Mouse (Mus musculus) hindbrain, embryonic 11.5 days (tissue): ENCODE results near the gene Trim44. TPM values are rescaled to one million over a fixed set of nuclear protein-coding genes. Genes with fewer than 3 reads are reported as not detected.

Experiments
- ATAC-seq: fragments of 200-750 bp; cut with Nextera tagmentation; 2 replicates; pipeline ENCODE4 v1.8.0; 2017; ENCODE audit warnings: mild to moderate bottlenecking, moderate TSS enrichment, moderate library complexity; ENCODE audit not compliant: low FRiP score
- DNase-seq: peaks from one replicate; pipeline ENCODE4 v3.0.0-alpha.2; 2015; ENCODE audit warnings: low spot score
- H3K27ac ChIP-seq: fragments of 300-500 bp; sonication (generic); 2 replicates; pipeline ENCODE4 v1.5.1; 2014; ENCODE audit warnings: mild to moderate bottlenecking, low read depth, low read length
- H3K27me3 ChIP-seq: fragments of 300-500 bp; sonication (generic); 2 replicates; pipeline ENCODE4 v1.6.1; 2014; ENCODE audit warnings: mild to moderate bottlenecking, low read length, moderate library complexity, mixed read lengths; ENCODE audit not compliant: control insufficient read depth, insufficient read depth
- H3K36me3 ChIP-seq: fragments of 300-500 bp; sonication (generic); 2 replicates; pipeline ENCODE4 v1.6.1; 2014; ENCODE audit warnings: mild to moderate bottlenecking, low read length, moderate library complexity, mixed read lengths; ENCODE audit not compliant: control insufficient read depth, insufficient read depth
- H3K4me1 ChIP-seq: fragments of 300-500 bp; sonication (generic); replicated peaks from 2 replicates; pipeline ENCODE4 v1.6.1; 2014; ENCODE audit warnings: low read length, mixed read lengths; ENCODE audit not compliant: control insufficient read depth, insufficient read depth
- H3K4me2 ChIP-seq: fragments of 300-500 bp; sonication (generic); replicated peaks from 2 replicates; pipeline ENCODE4 v1.6.1; 2014; ENCODE audit warnings: mild to moderate bottlenecking, low read depth, low read length
- H3K4me3 ChIP-seq: fragments of 300-500 bp; sonication (generic); 2 replicates; pipeline ENCODE4 v1.5.1; 2014; ENCODE audit warnings: low read depth, low read length
- H3K9ac ChIP-seq: fragments of 300-500 bp; sonication (generic); 2 replicates; pipeline ENCODE4 v1.6.1; 2014; ENCODE audit warnings: low read depth, low read length
- H3K9me3 ChIP-seq: fragments of 300-500 bp; sonication (generic); 2 replicates; pipeline ENCODE4 v1.6.1; 2016; ENCODE audit warnings: low read length; ENCODE audit not compliant: control insufficient read depth
- WGBS: fragments of 180-500 bp; shearing (Covaris S2); extraction: QIAGEN DNeasy Blood & Tissue Kit; methylation state at CpG from one replicate; pipeline ENCODE4 v1.1.7; 2014; 5-methylcytosine and 5-hydroxymethylcytosine counted together
- polyA plus RNA-seq: library from polyadenylated mRNA; unstranded; fragments of >200 nt; fragmentation: Nextera tagmentation; extraction: Ambion mirVana; gene quantifications from 2 replicates; pipeline ENCODE4 v1.2.1, GENCODE M21; 2014

Trim44 gene
- polyA plus RNA-seq, 1 experiment from 2014 or later, result 44.3 TPM

- Histone ChIP-seq H3K9me3 (no peaks in the 10 kb centered on the region), H3K9ac (peak overlapping the region; percentile 49; the same call in 1 of the 2 replicates), H3K27ac (no peak overlapping the region), H3K27me3 (no peaks in the 10 kb centered on the region), H3K4me2 (peak overlapping the region; percentile 91), H3K36me3 (no peaks in the 10 kb centered on the region), H3K4me3 (peak overlapping the region; percentile 91; the same call in 1 of the 2 replicates), H3K4me1 (no peaks in the 10 kb centered on the region)
- 13% methylated on average over 1 of the region's 1 CpGs for WGBS
- no peak for ATAC-seq
- peak; percentile 34 for DNase-seq
Measured at GRCm38 (mm10) chr2:102449056-102449455, 41.4 kb upstream of the Trim44 start.

- H3K27ac ChIP-seq, result no peak overlapping the region
- ATAC-seq, result no peak
- H3K36me3 ChIP-seq, result no peaks in the 10 kb centered on the region
- H3K27me3 ChIP-seq, result no peaks in the 10 kb centered on the region
- 93% methylated on average over 7 of the region's 7 CpGs for WGBS
- no peak overlapping the region for H3K9ac ChIP-seq
- no peaks in the 10 kb centered on the region for H3K9me3 ChIP-seq
- no peak overlapping the region for H3K4me2 ChIP-seq
- DNase-seq, result no peak
- no peaks in the 10 kb centered on the region for H3K4me1 ChIP-seq
- H3K4me3 ChIP-seq, result no peak overlapping the region
Measured at GRCm38 (mm10) chr2:102447831-102448230, 40.2 kb upstream of the Trim44 start.

- Histone ChIP-seq H3K36me3 (no peaks in the 10 kb centered on the region), H3K9ac (no peak overlapping the region), H3K27ac (no peak overlapping the region), H3K9me3 (no peaks in the 10 kb centered on the region), H3K27me3 (no peaks in the 10 kb centered on the region), H3K4me1 (no peaks in the 10 kb centered on the region), H3K4me3 (no peak overlapping the region), H3K4me2 (no peak overlapping the region)
- 67% methylated on average over 4 of the region's 4 CpGs for WGBS
- DNase-seq, result no peak
- ATAC-seq, result no peak
Measured at GRCm38 (mm10) chr2:102446851-102447250, 39.2 kb upstream of the Trim44 start.

GRCm38 (mm10) chr2:102437357-102438030 is 29.9 kb upstream of the Trim44 start:
- Histone ChIP-seq H3K36me3 (no peaks in the 10 kb centered on the region), H3K4me1 (no peaks in the 10 kb centered on the region), H3K4me2 (no peak overlapping the region), H3K4me3 (no peak overlapping the region), H3K9me3 (no peaks in the 10 kb centered on the region), H3K27ac (no peak overlapping the region), H3K27me3 (no peaks in the 10 kb centered on the region), H3K9ac (no peak overlapping the region)
- ATAC-seq, result no peak
- no peak for DNase-seq
- WGBS, result 32% methylated on average over 8 of the region's 8 CpGs

GRCm38 (mm10) chr2:102433879-102434278 is 26.3 kb upstream of the Trim44 start:
- ATAC-seq, result no peak

GRCm38 (mm10) chr2:102431084-102431483 is 23.5 kb upstream of the Trim44 start:
- no peak overlapping the region for H3K9ac ChIP-seq
- no peak overlapping the region for H3K4me2 ChIP-seq
- H3K36me3 ChIP-seq, result no peaks in the 10 kb centered on the region
- no peaks in the 10 kb centered on the region for H3K27me3 ChIP-seq
- ATAC-seq (no peak), DNase-seq (no peak)
- H3K4me3 ChIP-seq, result no peak overlapping the region
- H3K9me3 ChIP-seq, result no peaks in the 10 kb centered on the region
- 68% methylated on average over 4 of the region's 4 CpGs for WGBS
- H3K27ac ChIP-seq, result no peak overlapping the region
- no peaks in the 10 kb centered on the region for H3K4me1 ChIP-seq

More at GRCm38 (mm10) chr2:102433879-102434278, 26.3 kb upstream of the Trim44 start:
- no peak overlapping the region for H3K4me3 ChIP-seq
- no peaks in the 10 kb centered on the region for H3K9me3 ChIP-seq
- 100% methylated on average over 1 of the region's 1 CpGs for WGBS
- no peaks in the 10 kb centered on the region for H3K4me1 ChIP-seq
- no peaks in the 10 kb centered on the region for H3K36me3 ChIP-seq
- no peak overlapping the region for H3K4me2 ChIP-seq
- H3K9ac ChIP-seq, result no peak overlapping the region
- no peak overlapping the region for H3K27ac ChIP-seq
- H3K27me3 ChIP-seq, result no peaks in the 10 kb centered on the region
- no peak for DNase-seq

- Histone ChIP-seq H3K4me3 (no peak overlapping the region), H3K9me3 (no peaks in the 10 kb centered on the region), H3K4me1 (no peaks in the 10 kb centered on the region), H3K27me3 (no peaks in the 10 kb centered on the region), H3K27ac (no peak overlapping the region), H3K4me2 (no peak overlapping the region), H3K36me3 (no peaks in the 10 kb centered on the region), H3K9ac (no peak overlapping the region)
- DNase-seq (no peak), ATAC-seq (no peak)
Measured at GRCm38 (mm10) chr2:102427974-102428373, 20.3 kb upstream of the Trim44 start.

GRCm38 (mm10) chr2:102426434-102426833 is 18.8 kb upstream of the Trim44 start:
- no peaks in the 10 kb centered on the region for H3K27me3 ChIP-seq
- no peak overlapping the region for H3K27ac ChIP-seq
- no peak overlapping the region for H3K9ac ChIP-seq
- H3K4me2 ChIP-seq, result no peak overlapping the region
- no peaks in the 10 kb centered on the region for H3K36me3 ChIP-seq
- WGBS, result 41% methylated on average over 3 of the region's 3 CpGs
- H3K4me1 ChIP-seq, result no peaks in the 10 kb centered on the region
- DNase-seq (no peak), ATAC-seq (no peak)
- no peaks in the 10 kb centered on the region for H3K9me3 ChIP-seq
- H3K4me3 ChIP-seq, result no peak overlapping the region

GRCm38 (mm10) chr2:102416149-102416743 is 8.6 kb upstream of the Trim44 start:
- no peak overlapping the region for H3K4me3 ChIP-seq
- no peaks in the 10 kb centered on the region for H3K36me3 ChIP-seq
- no peak overlapping the region for H3K27ac ChIP-seq
- ATAC-seq (no peak), DNase-seq (no peak)
- H3K4me2 ChIP-seq, result no peak overlapping the region
- no peaks in the 10 kb centered on the region for H3K4me1 ChIP-seq
- no peaks in the 10 kb centered on the region for H3K9me3 ChIP-seq
- H3K27me3 ChIP-seq, result no peaks in the 10 kb centered on the region
- WGBS, result 91% methylated on average over 14 of the region's 14 CpGs
- H3K9ac ChIP-seq, result no peak overlapping the region
